Mouse (Mus musculus) right cerebral cortex, adult 2 months (tissue): ENCODE results near the gene Mrpl17.

ENCODE experiments used
- DNase-seq, 2 experiments: peaks; one replicate each; pipeline ENCODE4 v3.0.0; 2021 to 2022; ENCODE audit warnings: low spot score in 2 of 2

Gene Mrpl17

DNA sequence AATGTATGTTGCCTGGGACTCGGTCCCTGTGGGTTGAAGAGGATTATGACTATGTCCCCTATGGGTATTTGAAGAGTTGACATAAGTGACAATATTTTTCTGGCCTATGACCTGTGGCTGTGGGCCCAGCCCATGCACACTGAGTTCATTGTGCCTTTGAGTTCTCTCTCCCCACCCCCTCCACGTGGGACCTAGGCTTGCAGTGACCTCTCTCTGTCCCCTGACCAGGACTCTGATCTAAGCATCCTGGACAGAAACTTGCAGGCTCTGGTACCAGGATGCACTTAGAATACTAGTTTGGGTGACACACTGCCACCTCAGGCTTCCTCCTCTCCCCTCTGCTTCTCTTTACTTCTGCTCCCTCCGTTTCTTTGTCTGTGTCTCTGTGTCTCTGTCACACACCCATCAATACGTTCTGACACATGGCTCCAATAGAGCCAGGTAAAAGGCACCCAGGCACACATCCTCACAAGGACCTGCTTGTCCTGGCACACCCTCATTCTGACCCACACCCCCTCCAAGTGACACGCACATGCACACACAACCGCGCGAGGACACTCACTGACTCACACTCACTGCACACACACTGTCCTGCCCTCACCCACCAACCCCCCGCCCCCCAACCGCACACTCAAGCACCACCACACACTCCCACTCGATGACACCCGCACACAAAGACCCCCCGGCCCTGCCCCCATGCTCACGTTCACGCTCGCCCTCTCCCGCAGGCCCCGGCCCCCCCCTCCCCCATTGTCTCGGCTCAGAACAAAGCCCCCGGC lies 24.2 kb downstream of the Mrpl17 start:
- no peak for DNase-seq

DNA sequence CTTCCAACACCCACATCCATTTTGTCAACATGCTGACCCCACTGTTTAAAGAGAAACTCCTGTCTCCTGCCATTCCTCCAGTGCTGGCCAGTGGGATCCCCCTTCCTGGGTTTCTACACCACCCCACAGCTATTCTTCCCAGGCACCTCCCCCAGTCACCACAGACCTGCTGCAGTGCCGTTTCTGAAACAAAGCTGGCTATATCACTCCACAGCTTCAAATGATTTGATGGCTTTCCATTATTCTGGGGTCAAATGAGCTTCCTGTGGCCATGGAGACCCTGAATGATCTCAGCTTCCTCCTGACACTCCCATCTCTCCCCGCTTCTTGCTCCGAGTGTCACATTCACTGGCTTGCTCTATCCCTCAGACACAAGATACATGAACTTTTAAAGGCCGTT lies 26.3 kb downstream of the Mrpl17 start:
- DNase-seq = no peak

DNA sequence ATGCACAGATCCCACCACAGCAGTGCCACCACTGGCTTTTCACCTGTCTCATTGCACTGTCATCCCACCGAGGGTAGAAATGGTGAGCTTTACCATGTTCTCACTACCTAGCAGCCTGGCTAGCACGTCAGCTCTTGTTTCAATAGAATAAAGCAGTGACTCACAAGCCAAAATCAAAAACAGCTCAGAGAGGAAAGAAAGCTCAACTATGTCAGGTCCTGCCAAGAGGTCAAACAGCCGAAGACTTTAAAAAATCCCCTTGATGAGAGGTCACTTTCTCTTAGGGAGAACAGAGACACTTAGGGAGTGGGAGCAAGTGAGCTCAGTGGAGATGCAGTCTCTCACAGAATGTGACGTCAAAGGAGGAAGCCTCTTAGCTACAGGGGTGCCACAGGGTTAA lies 27.0 kb downstream of the Mrpl17 start:
- no peak for DNase-seq

DNA sequence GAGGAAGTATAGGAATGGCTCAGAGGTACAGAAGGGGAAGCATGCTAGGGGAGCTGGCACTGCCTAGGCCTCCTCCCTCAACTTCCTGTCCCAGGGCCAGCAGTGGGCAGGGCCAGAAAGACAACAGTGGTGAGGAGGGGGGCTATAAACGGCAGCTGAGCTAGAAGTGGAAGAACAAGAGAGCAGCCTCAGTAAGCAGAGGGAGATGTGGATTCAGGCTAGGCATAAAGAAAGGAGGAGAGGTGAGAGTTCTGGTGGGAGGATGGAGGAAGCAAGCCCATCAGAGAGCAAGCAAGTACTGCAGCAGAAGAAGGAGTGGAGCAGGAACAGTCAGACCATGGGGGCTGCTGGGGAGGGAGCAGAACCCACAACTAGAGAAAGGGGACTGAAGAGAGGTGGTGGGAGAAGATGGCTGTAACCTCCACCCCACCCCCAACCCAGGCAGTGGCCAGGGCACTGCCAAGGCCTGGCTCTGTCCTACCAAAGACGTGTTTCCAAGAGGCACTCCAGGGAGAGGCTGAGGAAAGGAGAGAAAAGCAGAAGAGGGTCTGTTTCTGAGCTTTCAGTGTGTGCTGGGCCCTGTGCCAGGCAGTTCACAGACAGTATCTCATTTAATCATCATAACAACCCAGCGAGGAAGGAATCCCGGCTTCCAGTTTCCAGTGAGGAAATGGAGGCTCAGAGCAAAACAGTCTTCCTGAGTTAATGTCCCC lies 32.2 kb downstream of the Mrpl17 start:
- no peak for DNase-seq

DNA sequence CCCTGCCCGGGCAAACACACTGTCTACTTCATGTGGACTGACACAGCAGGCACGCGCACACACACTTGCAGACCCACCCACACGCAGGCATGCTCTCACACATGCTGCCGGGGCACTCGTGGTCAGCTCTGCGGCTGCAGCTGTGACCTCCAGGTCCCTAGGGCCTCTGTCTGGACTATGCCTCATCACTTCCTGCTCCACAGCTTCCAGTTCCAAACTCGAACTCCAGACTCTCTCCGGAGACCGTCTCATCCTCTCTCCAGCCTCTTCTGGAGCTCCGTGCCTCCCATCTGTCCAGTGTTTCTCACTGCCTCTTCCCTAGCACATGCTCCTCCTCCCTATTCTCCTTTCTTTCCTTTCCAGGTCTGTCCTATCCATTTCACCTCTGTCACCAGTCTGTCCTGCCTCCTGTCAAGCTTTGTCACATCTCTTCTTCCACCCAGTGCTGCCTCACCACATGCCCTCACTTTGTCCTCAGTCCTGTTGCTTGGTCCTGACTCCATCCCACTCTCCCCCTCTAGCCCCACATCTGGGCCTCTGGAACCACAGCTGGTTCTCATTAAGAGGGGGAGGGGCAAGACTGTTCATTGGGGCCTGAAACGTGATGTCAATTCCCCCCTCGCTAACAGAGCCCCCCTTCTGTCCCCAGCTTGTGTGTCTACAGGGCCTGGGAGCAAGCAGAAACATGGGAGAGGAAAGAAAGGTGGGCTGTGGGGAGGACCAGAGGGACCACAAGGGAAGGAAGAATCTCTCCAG lies 32.9 kb downstream of the Mrpl17 start:
- no peak for DNase-seq

DNA sequence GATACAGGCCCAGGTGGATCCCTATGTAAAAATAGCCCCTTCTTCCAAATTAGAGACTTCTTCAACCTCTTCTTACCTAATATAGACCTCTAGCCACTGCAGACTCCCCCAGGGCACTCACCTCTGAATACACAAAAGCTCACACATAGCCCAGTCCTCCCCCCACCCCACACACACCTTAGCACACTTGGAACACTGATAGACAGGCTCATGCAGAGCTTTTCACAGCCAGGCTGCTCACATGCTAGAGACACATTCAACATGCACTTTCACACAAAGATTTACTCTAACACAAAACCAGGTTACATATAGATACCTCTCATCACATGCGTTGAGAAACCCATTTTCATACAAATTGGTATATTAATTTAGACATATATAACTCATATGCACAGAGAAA lies 33.6 kb downstream of the Mrpl17 start:
- DNase-seq = no peak

DNA sequence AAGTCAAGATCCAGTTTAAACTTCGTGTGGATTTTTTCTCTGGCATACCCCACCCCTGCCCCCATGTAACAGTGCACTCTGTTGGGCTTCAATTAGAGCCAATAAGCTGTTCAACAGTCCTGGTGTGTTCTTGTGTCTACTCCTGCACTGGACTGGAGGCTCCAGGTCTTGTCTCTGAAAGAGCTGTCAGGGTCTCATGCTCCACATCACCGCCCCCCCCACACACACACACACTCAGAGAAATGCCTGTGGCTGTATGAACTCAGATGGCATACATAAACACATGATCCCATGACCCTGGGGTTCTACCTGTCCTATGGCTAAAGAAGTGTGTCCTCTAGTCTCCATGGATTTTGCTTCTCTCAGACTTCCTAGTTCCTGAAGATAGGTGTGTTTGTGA lies 34.9 kb downstream of the Mrpl17 start:
- DNase-seq = no peak

DNA sequence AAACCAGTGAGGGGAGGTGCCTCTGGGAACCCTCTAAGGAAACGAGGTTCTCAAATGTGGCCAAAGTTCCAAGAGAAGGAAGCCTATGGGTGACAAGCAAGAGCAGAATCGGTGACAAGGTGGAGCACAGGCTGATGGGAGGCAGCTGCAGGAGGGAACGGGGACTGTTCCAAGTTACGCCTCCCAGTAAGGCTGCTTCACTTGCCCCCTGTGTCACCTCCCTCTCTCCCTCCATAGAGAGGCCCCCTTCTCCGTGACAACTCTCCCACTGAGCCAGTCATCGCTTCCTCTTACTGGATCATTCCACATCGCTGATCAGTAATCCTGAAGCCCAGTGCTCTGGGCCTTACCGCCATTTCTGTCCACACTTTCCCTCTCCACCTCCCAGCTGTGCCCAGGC lies 36.2 kb downstream of the Mrpl17 start:
- no peak for DNase-seq

DNA sequence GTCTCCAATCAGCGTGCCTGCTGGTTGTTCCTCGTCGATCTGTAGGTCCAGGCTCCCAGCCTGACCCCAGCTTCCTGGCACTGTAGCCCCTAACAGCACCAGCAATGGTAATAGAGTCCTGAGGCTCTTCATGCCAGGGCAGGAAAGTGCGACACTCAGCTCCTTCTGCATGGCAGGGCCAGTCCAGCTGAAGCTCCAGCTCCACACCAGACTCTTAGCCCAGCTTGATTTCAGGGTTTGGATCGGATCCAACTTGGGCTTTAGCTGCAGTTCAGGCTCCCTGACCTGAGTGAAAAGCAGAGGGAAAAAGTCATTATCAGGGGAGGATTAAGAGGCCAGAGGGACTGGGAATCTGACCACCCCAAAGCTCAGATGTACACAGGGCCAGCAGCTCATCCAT lies 37.9 kb downstream of the Mrpl17 start:
- DNase-seq = no peak

DNA sequence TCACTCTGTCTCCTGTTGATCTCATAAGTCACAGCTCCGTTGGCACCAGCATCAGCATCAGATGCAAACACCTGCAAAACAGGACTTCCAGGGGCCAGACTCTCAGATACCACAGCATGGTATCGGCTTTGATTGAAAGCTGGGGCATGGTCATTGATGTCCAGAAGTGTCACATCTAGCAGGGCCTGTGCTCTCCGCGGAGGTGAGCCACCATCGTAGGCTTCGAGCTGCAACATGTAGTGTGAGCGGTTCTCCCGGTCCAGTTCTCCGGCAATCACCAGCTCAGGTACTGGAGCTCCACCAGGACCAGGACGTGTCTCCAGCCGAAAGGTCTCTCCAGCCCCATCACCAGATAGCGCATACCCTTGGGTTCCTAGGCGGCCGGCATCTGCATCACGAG lies 38.6 kb downstream of the Mrpl17 start:
- DNase-seq = no peak

DNA sequence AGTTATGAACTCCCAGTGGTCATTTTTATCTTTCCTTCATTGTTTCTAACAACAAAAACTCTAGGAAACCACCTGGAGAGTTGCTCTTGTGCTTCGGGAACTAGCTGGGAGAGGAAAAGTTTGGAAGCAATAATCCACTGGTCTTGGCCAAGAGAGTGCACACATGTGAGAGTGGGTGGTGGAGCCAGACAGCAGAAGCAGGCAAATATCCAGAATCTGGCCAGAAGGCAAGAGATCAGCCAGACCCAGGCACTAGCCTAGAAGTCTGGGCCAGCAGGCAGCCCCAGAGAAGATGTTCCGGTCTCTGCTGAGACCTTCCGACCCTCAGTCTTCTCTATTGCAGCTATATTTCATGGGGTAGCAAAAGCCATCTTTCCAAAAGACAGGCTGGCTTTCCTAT lies 40.9 kb downstream of the Mrpl17 start:
- no peak for DNase-seq

DNA sequence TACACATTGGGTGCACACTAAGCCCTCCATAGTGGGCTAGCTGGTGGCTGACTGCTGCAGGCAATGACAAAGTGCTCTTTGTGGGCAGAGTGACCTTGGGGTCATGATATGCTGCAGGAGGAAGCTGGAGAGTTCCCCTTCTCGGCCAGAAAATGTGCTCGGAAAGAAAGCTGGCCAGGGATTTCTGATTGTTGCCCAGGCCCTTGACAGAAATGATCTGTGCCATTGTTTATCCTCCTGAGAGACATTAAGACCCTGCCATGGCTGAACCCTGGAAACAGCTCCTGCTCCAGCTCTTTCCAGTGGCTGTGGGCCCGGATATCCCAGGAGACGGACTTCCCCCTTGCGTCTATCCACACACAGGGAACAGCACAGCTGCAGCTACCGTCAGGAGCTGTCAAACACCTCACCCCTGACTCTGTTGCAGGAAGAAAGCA lies 43.2 kb downstream of the Mrpl17 start:
- DNase-seq = no peak

DNA sequence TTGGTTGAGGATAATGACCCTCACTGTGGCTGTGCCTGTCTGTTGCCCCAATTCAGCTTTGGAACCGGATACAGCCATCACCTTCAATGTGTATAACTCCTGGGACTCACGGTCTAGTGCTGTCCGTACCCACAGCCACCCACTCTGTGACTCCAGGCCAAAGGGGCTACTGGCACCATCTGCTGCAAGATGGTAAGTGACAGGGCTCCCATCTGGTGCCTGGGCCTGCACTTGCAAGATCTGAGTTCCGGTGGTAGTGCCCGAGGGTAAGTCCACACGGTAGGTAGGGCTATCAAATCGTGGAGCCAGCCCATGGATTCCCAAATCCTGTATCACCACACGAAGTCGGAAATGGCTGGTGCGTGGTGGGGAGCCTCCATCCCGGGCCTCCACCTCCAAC lies 46.6 kb downstream of the Mrpl17 start:
- DNase-seq = no peak

DNA sequence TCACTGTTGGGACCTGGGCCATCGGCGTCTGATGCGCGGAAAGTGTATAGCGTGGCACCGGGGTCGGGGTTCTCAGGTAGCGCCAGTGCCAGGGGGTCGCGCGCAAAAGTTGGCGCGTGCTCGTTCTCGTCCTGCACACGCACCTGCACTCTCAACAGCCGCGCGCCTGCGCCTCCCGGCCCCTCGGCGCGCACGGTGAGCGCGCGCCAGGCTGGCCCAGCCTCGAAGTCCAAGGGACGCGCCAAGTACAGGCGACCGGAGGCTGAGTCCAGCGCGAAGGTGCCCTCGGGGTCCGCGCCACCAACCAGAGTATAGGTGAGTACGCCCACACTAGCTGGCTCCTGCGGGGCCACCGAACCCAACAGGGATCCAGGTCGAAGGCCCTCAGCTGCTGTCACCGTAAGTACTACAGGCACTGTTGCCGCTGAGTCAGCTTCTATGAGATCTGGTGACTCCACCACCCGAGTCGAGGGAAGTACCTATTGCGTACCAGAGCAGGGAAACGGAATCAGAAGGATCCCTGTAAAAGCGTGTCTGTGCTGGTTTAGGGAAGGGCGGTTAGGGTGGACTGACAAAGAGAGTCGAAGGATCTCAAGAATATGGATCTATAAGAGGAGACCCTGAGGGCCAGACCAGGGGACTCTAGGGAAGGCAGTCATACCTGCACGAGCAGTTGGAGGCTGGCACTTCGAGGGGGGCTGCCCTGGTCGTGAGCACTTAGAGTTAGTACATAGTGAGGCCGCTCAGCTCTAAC lies 48.2 kb downstream of the Mrpl17 start:
- DNase-seq = no peak

DNA sequence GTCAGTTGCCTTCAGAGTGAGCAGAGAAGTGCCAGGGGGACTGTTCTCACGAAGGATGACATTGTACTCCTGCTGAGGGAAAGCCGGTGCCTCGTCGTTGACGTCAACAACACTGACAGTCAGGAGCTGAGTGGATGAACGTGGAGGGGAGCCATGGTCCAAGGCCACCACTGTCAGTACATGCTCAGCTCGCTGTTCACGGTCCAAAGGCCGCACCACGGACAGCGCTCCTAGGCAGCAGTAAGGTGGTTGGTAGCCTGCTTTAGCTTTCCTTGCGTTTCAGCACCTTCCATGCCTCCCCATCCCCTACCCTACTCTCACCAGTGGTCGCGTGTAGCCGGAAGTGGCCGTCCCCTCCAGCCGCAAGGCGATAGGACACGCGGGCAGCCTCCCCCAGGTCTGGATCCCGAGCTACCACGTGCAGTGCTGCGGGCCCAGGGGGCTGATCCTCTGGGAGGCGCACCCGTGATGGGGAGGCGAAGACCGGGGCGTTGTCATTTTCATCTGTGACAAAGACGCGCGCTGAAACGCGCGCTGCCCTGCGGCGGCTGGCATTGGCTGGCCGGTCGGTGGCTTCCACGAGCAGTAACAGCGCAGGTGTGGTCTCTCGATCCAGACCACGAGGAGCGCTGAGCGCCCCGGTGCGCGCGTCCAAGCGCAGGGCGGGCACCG lies 49.0 kb downstream of the Mrpl17 start:
- DNase-seq = no peak

DNA sequence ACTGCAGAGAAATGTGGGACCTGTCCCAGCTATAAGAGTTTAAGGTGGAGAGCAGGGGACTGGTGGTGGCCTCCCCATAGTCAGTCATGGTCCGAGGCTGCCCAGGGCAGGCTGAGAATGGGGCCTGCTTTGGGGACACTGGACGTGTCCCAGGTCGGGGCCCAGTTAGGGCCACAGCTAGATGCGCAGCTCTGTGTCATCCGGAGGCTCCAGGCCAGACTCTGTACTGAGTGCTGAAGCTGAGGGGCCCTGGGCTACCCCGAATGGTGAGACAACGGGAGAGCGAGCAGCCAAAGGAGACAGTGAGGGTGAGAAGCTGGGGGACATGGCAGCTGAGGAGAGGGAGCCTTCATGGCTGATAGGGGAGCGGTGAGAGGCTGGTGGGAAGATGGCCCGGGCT lies 57.6 kb downstream of the Mrpl17 start:
- DNase-seq = no peak
